Mouse (Mus musculus) midbrain, embryonic 11.5 days (tissue): ENCODE data around the gene Gna11. TPM values are rescaled to one million over a fixed set of nuclear protein-coding genes. Genes with fewer than 3 reads are reported as not detected.

Experiments
- ATAC-seq: fragments of 200-750 bp; cut with Nextera tagmentation; 2 replicates; pipeline ENCODE4 v1.8.0; 2017; ENCODE audit warnings: moderate TSS enrichment, moderate library complexity; ENCODE audit not compliant: low FRiP score
- DNase-seq: peaks from one replicate; pipeline ENCODE4 v3.0.0; 2015; ENCODE audit warnings: low spot score; ENCODE audit errors: missing footprints
- H3K27ac ChIP-seq: fragments of 300-500 bp; sonication (generic); 2 replicates; pipeline ENCODE4 v1.5.1; 2014; ENCODE audit warnings: low read depth, low read length
- H3K27me3 ChIP-seq: fragments of 300-500 bp; sonication (generic); 2 replicates; pipeline ENCODE4 v1.6.1; 2014; ENCODE audit warnings: mild to moderate bottlenecking, low read length, moderate library complexity, mixed read lengths; ENCODE audit not compliant: control insufficient read depth, insufficient read depth
- H3K36me3 ChIP-seq: fragments of 300-500 bp; sonication (generic); 2 replicates; pipeline ENCODE4 v1.6.1; 2014; ENCODE audit warnings: mild to moderate bottlenecking, low read length, moderate library complexity, mixed read lengths; ENCODE audit not compliant: control insufficient read depth, insufficient read depth
- H3K4me1 ChIP-seq: fragments of 300-500 bp; sonication (generic); 2 replicates; pipeline ENCODE4 v1.6.1; 2014; ENCODE audit warnings: low read length; ENCODE audit not compliant: control insufficient read depth, insufficient read depth
- H3K4me2 ChIP-seq: fragments of 300-500 bp; sonication (generic); 2 replicates; pipeline ENCODE4 v1.6.1; 2014; ENCODE audit warnings: mild to moderate bottlenecking, moderate library complexity
- H3K4me3 ChIP-seq: fragments of 300-500 bp; sonication (generic); 2 replicates; pipeline ENCODE4 v1.5.1; 2014; ENCODE audit warnings: low read depth, low read length
- H3K9ac ChIP-seq: fragments of 300-500 bp; sonication (generic); 2 replicates; pipeline ENCODE4 v1.6.1; 2014; ENCODE audit warnings: low read length
- H3K9me3 ChIP-seq: fragments of 300-500 bp; sonication (generic); 2 replicates; pipeline ENCODE4 v1.6.1; 2016; ENCODE audit warnings: low read length; ENCODE audit not compliant: control insufficient read depth
- WGBS: fragments of 180-500 bp; shearing (Covaris S2); extraction: QIAGEN DNeasy Blood & Tissue Kit; methylation state at CpG from one replicate; pipeline ENCODE4 v1.1.7; 2014; 5-methylcytosine and 5-hydroxymethylcytosine counted together
- polyA plus RNA-seq: library from polyadenylated mRNA; unstranded; fragments of >200 nt; fragmentation: Nextera tagmentation; extraction: Ambion mirVana; gene quantifications from 2 replicates; pipeline ENCODE4 v1.2.1, GENCODE M21; 2014

The Gna11 gene
- polyA plus RNA-seq, result 55.8 and 59.3 TPM in 2 replicates

GRCm38 (mm10) chr10:81545161-81545747 lies at the start of gene Gna11:
Gene Gna11, minus strand, starts transcription at chr10:81545190.
- Histone ChIP-seq H3K4me1 (peaks cover 23% of the 10 kb centered on the region), H3K27me3 (no peaks in the 10 kb centered on the region), H3K4me2 (peak within 1 kb of the TSS; percentile 82), H3K4me3 (peak within 1 kb of the TSS; percentile 65), H3K27ac (peak within 1 kb of the TSS; percentile 80), H3K9ac (peak within 1 kb of the TSS; percentile 86), H3K36me3 (no peaks in the 10 kb centered on the region), H3K9me3 (no peaks in the 10 kb centered on the region)
- WGBS, result 2% methylated on average over 55 of the region's 59 CpGs
- ATAC-seq, result peak; percentile 95
- peak; percentile 100 for DNase-seq

DNA sequence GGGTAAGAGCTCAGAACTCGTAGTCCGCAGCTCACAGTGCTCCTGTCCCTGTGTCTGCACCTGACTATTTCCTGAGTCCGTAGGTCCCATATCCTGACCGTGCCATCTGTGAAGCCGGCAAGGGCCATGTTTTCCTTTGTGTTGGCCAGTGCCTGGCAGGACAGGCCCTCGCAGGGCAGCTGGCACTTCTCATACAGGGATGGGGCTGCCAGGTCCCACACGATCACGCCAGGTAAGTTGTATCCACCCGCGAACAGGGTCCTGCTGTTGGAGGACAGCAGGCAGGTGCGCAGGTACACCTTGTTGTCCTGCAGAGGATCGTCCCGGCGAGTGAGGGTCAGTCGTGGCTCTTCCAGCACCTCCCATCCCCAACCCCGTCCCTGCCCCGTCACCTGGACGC lies 48.9 kb upstream of the Gna11 start:
- no peak overlapping the region for H3K4me3 ChIP-seq
- H3K4me1 ChIP-seq, result peaks cover 20% of the 10 kb centered on the region
- H3K36me3 ChIP-seq, result no peaks in the 10 kb centered on the region
- H3K4me2 ChIP-seq, result no peak overlapping the region
- WGBS, result 81% methylated on average over 18 of the region's 18 CpGs
- no peak overlapping the region for H3K9ac ChIP-seq
- peaks cover 41% of the 10 kb centered on the region for H3K27me3 ChIP-seq
- ATAC-seq (no peak), DNase-seq (no peak)
- no peak overlapping the region for H3K27ac ChIP-seq
- H3K9me3 ChIP-seq, result no peaks in the 10 kb centered on the region

DNA sequence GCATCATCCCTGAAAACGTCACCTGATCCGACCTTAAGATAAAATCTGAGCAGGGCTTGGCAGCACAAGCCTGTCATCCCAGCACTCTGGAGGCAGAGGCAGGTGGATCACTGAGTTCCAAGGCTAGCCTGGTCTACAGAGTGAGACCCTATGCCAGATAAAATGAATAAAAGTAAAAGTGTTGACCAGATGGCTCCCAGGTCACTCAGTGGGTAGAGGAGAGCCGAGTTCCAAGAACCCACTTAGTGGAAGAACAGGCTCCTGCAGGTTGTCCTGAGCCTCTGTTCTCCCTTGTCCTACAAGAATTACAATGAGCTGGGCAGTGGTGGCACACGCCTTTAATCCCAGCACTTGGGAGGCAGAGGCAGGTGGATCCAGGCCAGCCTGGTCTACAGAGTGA lies 48.2 kb upstream of the Gna11 start:
- peaks cover 35% of the 10 kb centered on the region for H3K27me3 ChIP-seq
- no peak overlapping the region for H3K4me2 ChIP-seq
- H3K4me1 ChIP-seq, result peaks cover 20% of the 10 kb centered on the region
- no peak overlapping the region for H3K9ac ChIP-seq
- DNase-seq, result no peak
- no peak overlapping the region for H3K4me3 ChIP-seq
- H3K36me3 ChIP-seq, result no peaks in the 10 kb centered on the region
- no peaks in the 10 kb centered on the region for H3K9me3 ChIP-seq
- ATAC-seq, result no peak
- 59% methylated on average over 4 of the region's 4 CpGs for WGBS
- H3K27ac ChIP-seq, result no peak overlapping the region

- Histone ChIP-seq H3K36me3 (no peaks in the 10 kb centered on the region), H3K27ac (no peak overlapping the region), H3K4me3 (no peak overlapping the region), H3K4me1 (peaks cover 20% of the 10 kb centered on the region), H3K9ac (no peak overlapping the region), H3K9me3 (no peaks in the 10 kb centered on the region), H3K27me3 (peaks cover 30% of the 10 kb centered on the region), H3K4me2 (no peak overlapping the region)
- DNase-seq, result no peak
- WGBS, result 80% methylated on average over 7 of the region's 7 CpGs
- ATAC-seq, result no peak
These were observed 47.6 kb upstream of the Gna11 start for GRCm38 (mm10) chr10:81592631-81593030.

DNA sequence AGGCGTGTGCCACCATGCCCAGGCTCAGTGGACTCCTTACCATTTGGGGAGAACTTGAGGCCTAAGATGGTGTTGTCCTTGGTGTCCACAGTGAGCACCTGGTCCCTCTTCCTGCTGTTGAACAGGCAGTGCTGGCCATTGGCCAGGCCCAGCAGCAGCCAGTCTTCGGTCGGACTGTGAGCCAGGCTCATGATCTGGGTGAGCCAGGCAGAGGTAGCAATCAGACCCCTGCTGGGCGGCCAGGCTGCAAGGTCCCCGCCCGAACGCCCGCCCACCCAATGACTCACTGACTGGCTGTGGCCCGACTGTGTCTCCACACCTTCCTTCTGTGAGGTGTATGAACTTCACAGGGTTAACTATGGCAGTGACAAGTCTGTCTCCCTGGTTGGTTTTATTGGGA lies 46.9 kb upstream of the Gna11 start:
- H3K27me3 ChIP-seq, result peaks cover 28% of the 10 kb centered on the region
- H3K4me1 ChIP-seq, result peaks cover 15% of the 10 kb centered on the region
- no peak overlapping the region for H3K4me2 ChIP-seq
- 76% methylated on average over 9 of the region's 9 CpGs for WGBS
- H3K4me3 ChIP-seq, result no peak overlapping the region
- no peaks in the 10 kb centered on the region for H3K9me3 ChIP-seq
- ATAC-seq (no peak), DNase-seq (no peak)
- no peaks in the 10 kb centered on the region for H3K36me3 ChIP-seq
- no peak overlapping the region for H3K27ac ChIP-seq
- H3K9ac ChIP-seq, result no peak overlapping the region

GRCm38 (mm10) chr10:81588739-81589138 lies 43.7 kb upstream of the Gna11 start:
- Histone ChIP-seq H3K36me3 (no peaks in the 10 kb centered on the region), H3K4me3 (no peak overlapping the region), H3K27me3 (peaks cover 7% of the 10 kb centered on the region; the same call in 1 of the 2 replicates), H3K4me2 (no peak overlapping the region), H3K27ac (no peak overlapping the region), H3K9ac (no peak overlapping the region), H3K4me1 (no peaks in the 10 kb centered on the region), H3K9me3 (no peaks in the 10 kb centered on the region)
- DNase-seq (no peak), ATAC-seq (no peak)
- WGBS, result 82% methylated on average over 7 of the region's 7 CpGs

DNA sequence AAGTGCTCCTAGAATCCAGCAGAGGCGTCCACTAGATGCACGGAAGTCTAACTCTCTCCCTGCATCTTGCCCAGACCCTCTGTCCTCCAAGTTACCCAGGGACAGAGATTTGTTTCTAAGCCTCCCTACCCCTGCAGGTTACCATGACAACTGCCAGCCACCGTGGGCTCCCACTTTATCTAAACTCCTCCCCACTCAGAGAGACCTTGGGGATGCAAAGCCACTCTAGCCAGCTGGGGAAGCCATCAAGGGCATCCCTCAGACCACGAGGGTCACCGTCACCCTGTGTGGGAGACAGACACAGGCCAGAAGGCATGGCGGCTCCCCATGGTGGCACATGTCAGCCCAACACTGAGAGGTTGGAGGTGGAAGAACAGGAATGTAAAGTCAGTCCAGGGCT lies 38.4 kb upstream of the Gna11 start:
- H3K4me1 ChIP-seq, result peaks cover 4% of the 10 kb centered on the region
- H3K4me3 ChIP-seq, result no peak overlapping the region
- H3K4me2 ChIP-seq, result no peak overlapping the region
- no peaks in the 10 kb centered on the region for H3K36me3 ChIP-seq
- no peaks in the 10 kb centered on the region for H3K9me3 ChIP-seq
- DNase-seq, result no peak
- H3K9ac ChIP-seq, result no peak overlapping the region
- no peak overlapping the region for H3K27ac ChIP-seq
- H3K27me3 ChIP-seq, result peaks cover 19% of the 10 kb centered on the region; the same call in 1 of the 2 replicates
- WGBS, result 35% methylated on average over 6 of the region's 6 CpGs
- ATAC-seq, result no peak

DNA sequence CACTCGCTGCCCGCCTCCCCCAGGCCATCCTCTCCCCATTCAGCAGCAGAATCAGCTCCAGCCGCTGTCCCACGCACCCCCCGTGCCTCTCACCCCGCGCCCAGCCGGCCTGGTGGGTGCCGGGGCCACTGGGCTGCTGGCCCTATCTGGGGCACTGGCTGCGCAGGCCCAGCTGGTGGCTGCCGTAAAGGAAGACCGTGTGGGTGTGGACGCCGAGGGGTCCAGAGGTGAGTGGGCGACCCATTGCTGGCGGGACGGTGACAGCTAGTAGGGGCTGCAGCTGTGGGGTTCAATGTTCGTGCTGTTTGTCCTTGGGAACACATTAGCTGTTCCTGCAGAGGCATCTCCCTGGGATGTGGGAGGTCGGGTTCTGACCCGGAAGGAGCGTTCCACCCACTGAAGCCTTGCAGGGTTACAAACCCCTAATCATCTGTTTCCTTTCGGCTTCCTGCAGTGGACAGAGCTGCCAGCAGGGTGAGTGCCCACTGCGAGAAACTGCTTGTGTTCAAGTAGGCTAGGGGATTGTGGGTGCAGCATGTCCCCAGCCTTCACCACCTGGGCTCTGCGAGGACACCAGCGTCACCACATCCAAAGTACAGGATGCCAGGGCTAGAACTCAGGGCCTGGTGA lies 35.6 kb upstream of the Gna11 start:
- H3K27ac ChIP-seq, result no peak overlapping the region
- 55% methylated on average over 25 of the region's 25 CpGs for WGBS
- H3K36me3 ChIP-seq, result no peaks in the 10 kb centered on the region
- peaks cover 28% of the 10 kb centered on the region; the same call in 1 of the 2 replicates for H3K27me3 ChIP-seq
- ATAC-seq (no peak), DNase-seq (no peak)
- no peaks in the 10 kb centered on the region for H3K9me3 ChIP-seq
- H3K4me1 ChIP-seq, result peaks cover 7% of the 10 kb centered on the region
- H3K4me3 ChIP-seq, result no peak overlapping the region
- no peak overlapping the region for H3K4me2 ChIP-seq
- H3K9ac ChIP-seq, result no peak overlapping the region

- 75% methylated on average over 4 of the region's 4 CpGs for WGBS
- H3K9ac ChIP-seq, result no peak overlapping the region
- H3K4me3 ChIP-seq, result no peak overlapping the region
- H3K27ac ChIP-seq, result no peak overlapping the region
- no peaks in the 10 kb centered on the region for H3K9me3 ChIP-seq
- H3K4me2 ChIP-seq, result no peak overlapping the region
- H3K27me3 ChIP-seq, result peaks cover 30% of the 10 kb centered on the region
- no peaks in the 10 kb centered on the region for H3K36me3 ChIP-seq
- peaks cover 12% of the 10 kb centered on the region for H3K4me1 ChIP-seq
- ATAC-seq, result no peak
- no peak for DNase-seq
These were observed 35.0 kb upstream of the Gna11 start for GRCm38 (mm10) chr10:81579967-81580366.
